Mouse (Mus musculus) liver, embryonic 14.5 days (tissue): Measurements from ENCODE around the gene B3galt1. TPM values are rescaled to one million over a fixed set of nuclear protein-coding genes. Genes with fewer than 3 reads are reported as not detected.

Experiments used
- ATAC-seq: fragments of 200-750 bp; cut with Nextera tagmentation; 2 replicates; pipeline ENCODE4 v1.8.0; 2017; ENCODE audit warnings: moderate number of reproducible peaks, mild to moderate bottlenecking, moderate library complexity; ENCODE audit not compliant: insufficient read depth
- DNase-seq, 3 experiments: peaks; one replicate each; pipeline ENCODE4 v3.0.0-alpha.2; 2012 to 2013; ENCODE audit warnings: low read depth in 3 of 3, low spot score in 3 of 3
- H3K27ac ChIP-seq: fragments of 300-500 bp; sonication (generic); 2 replicates; pipeline ENCODE4 v1.5.1; 2014; ENCODE audit warnings: moderate library complexity, mild to moderate bottlenecking, control low read depth, inconsistent platforms
- H3K27me3 ChIP-seq: fragments of 300-500 bp; sonication (generic); 2 replicates; pipeline ENCODE4 v1.6.1; 2014; ENCODE audit warnings: mild to moderate bottlenecking, low read length, moderate library complexity; ENCODE audit not compliant: control insufficient read depth, insufficient read depth
- H3K36me3 ChIP-seq: fragments of 300-500 bp; sonication (generic); replicated peaks from 2 replicates; pipeline ENCODE4 v1.6.1; 2014; ENCODE audit warnings: low read depth; ENCODE audit not compliant: control insufficient read depth, insufficient read depth
- H3K4me1 ChIP-seq, 2 experiments: fragments of 200-500 bp in 1 of 2; fragments of 300-500 bp in 1 of 2; sonication (generic) in 1 of 2; replicated peaks; 2 replicates each; pipeline ENCODE4 v1.6.1; 2012 to 2014; ENCODE audit warnings: antibody characterized with exemption in 1 of 2, inconsistent platforms in 1 of 2, low read length in 1 of 2; ENCODE audit not compliant: control insufficient read depth in 2 of 2, insufficient read depth in 2 of 2
- H3K4me2 ChIP-seq: fragments of 300-500 bp; sonication (generic); 2 replicates; pipeline ENCODE4 v1.6.1; 2014; ENCODE audit warnings: low read depth, mild to moderate bottlenecking, control low read depth, moderate library complexity
- H3K4me3 ChIP-seq, 2 experiments: fragments of 200-500 bp in 1 of 2; fragments of 300-500 bp in 1 of 2; sonication (generic) in 1 of 2; 2 replicates each; pipeline ENCODE4 v1.5.1; 2012 to 2014; ENCODE audit warnings: low read depth in 2 of 2, low read length in 2 of 2, mild to moderate bottlenecking in 2 of 2, control low read depth in 1 of 2, inconsistent platforms in 1 of 2, moderate library complexity in 1 of 2; ENCODE audit not compliant: insufficient read depth in 1 of 2
- H3K9ac ChIP-seq: fragments of 300-500 bp; sonication (generic); replicated peaks from 2 replicates; pipeline ENCODE4 v1.6.1; 2014; ENCODE audit warnings: mild to moderate bottlenecking, control low read depth, moderate library complexity
- H3K9me3 ChIP-seq: fragments of 300-500 bp; sonication (generic); 2 replicates; pipeline ENCODE4 v1.6.1; 2016; ENCODE audit warnings: low read length, mixed read lengths; ENCODE audit not compliant: control insufficient read depth
- CTCF ChIP-seq: IDR thresholded peaks from 2 replicates; pipeline ENCODE4 v1.5.1; 2016; ENCODE audit warnings: antibody characterized with exemption, low read depth, control low read depth
- EP300 ChIP-seq: IDR thresholded peaks from 2 replicates; pipeline ENCODE4 v1.6.1; 2016; ENCODE audit warnings: antibody characterized with exemption, low read depth
- whole genome bisulfite sequencing: fragments of 180-500 bp; shearing (Covaris S2); extraction: QIAGEN DNeasy Blood & Tissue Kit; methylation state at CpG from one replicate; pipeline ENCODE4 v1.1.7; 2014; ENCODE audit not compliant: insufficient replicate concordance; 5-methylcytosine and 5-hydroxymethylcytosine counted together
- polyA plus RNA-seq, 2 experiments: library from polyadenylated mRNA; depleted of rRNA in 1 of 2; stranded (reverse) in 1 of 2; unstranded in 1 of 2; fragments of >200 nt; fragmentation: Nextera tagmentation in 1 of 2; extraction: Ambion mirVana in 1 of 2; gene quantifications; 2 replicates each; pipeline versions ENCODE4 v1.2.1 to v1.2.3; 2012 to 2014

The B3galt1 gene
- polyA plus RNA-seq, 2 experiments: 0.03 to 0.23 TPM

- DNase-seq (no peak), ATAC-seq (no peak)
- Histone ChIP-seq H3K4me2 (no peak overlapping the region), H3K9ac (no peak overlapping the region), H3K27me3 (no peaks in the 10 kb centered on the region), H3K27ac (no peak overlapping the region), H3K36me3 (no peaks in the 10 kb centered on the region), H3K4me3 (no peak overlapping the region), H3K9me3 (no peaks in the 10 kb centered on the region), H3K4me1 (no peaks in the 10 kb centered on the region)
- no peak for TF ChIP-seq EP300
- TF ChIP-seq CTCF: no peak
- WGBS: 49% methylated on average over 2 of the region's 2 CpGs
Observed at GRCm38 (mm10) chr2:67957561-67957960, 391.9 kb downstream of the B3galt1 start.

GRCm38 (mm10) chr2:67960711-67961110, 395.0 kb downstream of the B3galt1 start:
- ATAC-seq (no peak), DNase-seq (no peak)
- Histone ChIP-seq H3K27ac (no peak overlapping the region), H3K4me3 (no peak overlapping the region), H3K4me2 (no peak overlapping the region), H3K4me1 (no peaks in the 10 kb centered on the region), H3K36me3 (no peaks in the 10 kb centered on the region), H3K9ac (no peak overlapping the region), H3K9me3 (no peaks in the 10 kb centered on the region), H3K27me3 (no peaks in the 10 kb centered on the region)
- 27% methylated on average over 2 of the region's 2 CpGs for WGBS
- TF ChIP-seq EP300 (no peak), CTCF (no peak)

- H3K27me3 ChIP-seq: no peaks in the 10 kb centered on the region
- no peaks in the 10 kb centered on the region for H3K9me3 ChIP-seq
- H3K9ac ChIP-seq: no peak overlapping the region
- H3K27ac ChIP-seq: no peak overlapping the region
- H3K4me3 ChIP-seq: no peak overlapping the region
- no peaks in the 10 kb centered on the region for H3K4me1 ChIP-seq
- DNase-seq (no peak), ATAC-seq (no peak)
- H3K4me2 ChIP-seq: no peak overlapping the region
- H3K36me3 ChIP-seq: no peaks in the 10 kb centered on the region
- TF ChIP-seq EP300 (no peak), CTCF (no peak)
Observed at GRCm38 (mm10) chr2:67968812-67969211, 403.1 kb downstream of the B3galt1 start.

GRCm38 (mm10) chr2:67971091-67971490, 405.4 kb downstream of the B3galt1 start:
- 58% methylated on average over 7 of the region's 7 CpGs for WGBS
- Histone ChIP-seq H3K9ac (no peak overlapping the region), H3K4me1 (no peaks in the 10 kb centered on the region), H3K9me3 (no peaks in the 10 kb centered on the region), H3K36me3 (no peaks in the 10 kb centered on the region), H3K4me2 (no peak overlapping the region), H3K27me3 (no peaks in the 10 kb centered on the region), H3K4me3 (no peak overlapping the region), H3K27ac (no peak overlapping the region)
- TF ChIP-seq EP300 (no peak), CTCF (no peak)
- ATAC-seq (no peak), DNase-seq (no peak)

- DNase-seq (no peak), ATAC-seq (no peak)
- Histone ChIP-seq H3K9me3 (no peaks in the 10 kb centered on the region), H3K9ac (no peak overlapping the region), H3K36me3 (no peaks in the 10 kb centered on the region), H3K4me1 (no peaks in the 10 kb centered on the region), H3K27ac (no peak overlapping the region), H3K4me2 (no peak overlapping the region), H3K27me3 (no peaks in the 10 kb centered on the region), H3K4me3 (no peak overlapping the region)
- TF ChIP-seq CTCF: no peak
- TF ChIP-seq EP300: no peak
- 58% methylated on average over 6 of the region's 6 CpGs for WGBS
Observed at GRCm38 (mm10) chr2:67971576-67971975, 405.9 kb downstream of the B3galt1 start.

- H3K4me1 ChIP-seq: no peaks in the 10 kb centered on the region
- no peak overlapping the region for H3K4me2 ChIP-seq
- H3K27me3 ChIP-seq: no peaks in the 10 kb centered on the region
- H3K36me3 ChIP-seq: no peaks in the 10 kb centered on the region
- H3K4me3 ChIP-seq: no peak overlapping the region
- no peak for DNase-seq
- H3K9me3 ChIP-seq: no peaks in the 10 kb centered on the region
- no peak overlapping the region for H3K9ac ChIP-seq
- TF ChIP-seq CTCF (no peak), EP300 (no peak)
- H3K27ac ChIP-seq: no peak overlapping the region
- ATAC-seq: no peak
Observed at GRCm38 (mm10) chr2:67975764-67976163, 410.1 kb downstream of the B3galt1 start.
